13 mouse cellular contexts compared by ENCODE assay signal in the genomic region with DNA sequence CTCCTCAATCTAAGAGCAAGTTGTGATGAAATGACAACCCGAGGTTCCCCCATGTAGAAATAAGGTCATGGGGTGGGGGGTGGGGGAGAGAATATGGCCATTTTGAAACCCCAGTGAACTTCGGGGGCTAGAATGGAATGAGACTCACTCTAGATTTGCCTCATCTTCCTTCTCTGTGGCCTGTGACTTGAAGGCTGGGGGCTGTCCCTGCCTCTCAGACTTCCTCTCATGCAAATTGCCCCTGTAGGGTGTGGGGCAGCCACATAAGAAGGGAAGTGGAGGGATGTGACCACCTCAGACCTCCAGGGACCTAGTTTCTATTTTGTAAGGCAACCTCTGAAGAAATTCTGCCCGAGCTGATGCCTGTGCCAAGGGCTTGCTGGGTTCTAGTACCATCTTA.
DNase-seq lines count a peak whose midpoint lies in the region; ATAC-seq and TF ChIP-seq lines count a peak whose summit lies in the region.
"Had no signal": no experiment of that assay in that cellular context is flagged by ENCODE, and none has a peak within 500 bp of the region (broad histone marks: within the 10 kb centered on the region; RNA-seq: fewer than 3 reads in every experiment).

No protein-coding gene starts in this region.

- no peak overlapping the region for H3K4me3 ChIP-seq in liver, embryonic 13.5 days (replicated peaks)
- H3K4me3 ChIP-seq in liver, embryonic 11.5 days (ENCODE audit: low read depth, low read length) = no peak overlapping the region
- no peak overlapping the region for H3K4me3 ChIP-seq in lung, postnatal 0 days (ENCODE audit: low read depth, low read length)
- H3K4me3 ChIP-seq: heart, adult 2 months; hindbrain, embryonic 12.5 days; kidney, embryonic 15.5 days; neural tube, embryonic 13.5 days had no signal

- peak; percentile 3 for DNase-seq in liver, embryonic 13.5 days
- no peak for DNase-seq in liver, embryonic 11.5 days (ENCODE audit: low spot score)
- peak; percentile 30 for DNase-seq in lung, postnatal 0 days (ENCODE audit: low spot score)
- peak; percentile 45 for DNase-seq in spleen, adult 12 weeks (ENCODE audit: low spot score)
- no peak for DNase-seq in frontal cortex, postnatal 36 days (ENCODE audit: low spot score in 2 of 2)
- no peak for DNase-seq in urinary bladder, adult 2 months (ENCODE audit: low spot score)
- no peak for DNase-seq in cerebellum, postnatal 10 days
- no peak for DNase-seq in neural tube, embryonic 10.5 days (ENCODE audit: extremely low spot score, low spot score)

- no peaks in the 10 kb centered on the region for H3K9me3 ChIP-seq in liver, embryonic 13.5 days (replicated peaks)
- no peaks in the 10 kb centered on the region for H3K9me3 ChIP-seq in liver, embryonic 11.5 days (ENCODE audit: control insufficient read depth, low read length)
- H3K9me3 ChIP-seq in lung, postnatal 0 days (ENCODE audit: low read length) = no peaks in the 10 kb centered on the region
- H3K9me3 ChIP-seq: hindbrain, embryonic 12.5 days; kidney, embryonic 15.5 days; neural tube, embryonic 13.5 days had no signal

- ATAC-seq in liver, embryonic 13.5 days (ENCODE audit: low read depth) = no peak
- ATAC-seq in liver, embryonic 11.5 days (replicated peaks; ENCODE audit: low FRiP score) = no peak
- ATAC-seq in lung, postnatal 0 days = no peak
- ATAC-seq: forebrain, embryonic 16.5 days had no signal

- H3K4me1 ChIP-seq in liver, embryonic 13.5 days (replicated peaks) = no peaks in the 10 kb centered on the region
- H3K4me1 ChIP-seq in liver, embryonic 11.5 days (replicated peaks; ENCODE audit: control insufficient read depth, insufficient read depth, low read length) = no peaks in the 10 kb centered on the region
- no peaks in the 10 kb centered on the region for H3K4me1 ChIP-seq in lung, postnatal 0 days (ENCODE audit: insufficient read depth, low read depth, low read length)
- H3K4me1 ChIP-seq: hindbrain, embryonic 12.5 days; kidney, embryonic 15.5 days; neural tube, embryonic 13.5 days had no signal

- no peak overlapping the region for H3K4me2 ChIP-seq in liver, embryonic 13.5 days
- H3K4me2 ChIP-seq in liver, embryonic 11.5 days = no peak overlapping the region
- no peak overlapping the region for H3K4me2 ChIP-seq in lung, postnatal 0 days (replicated peaks; ENCODE audit: low read depth, low read length)
- H3K4me2 ChIP-seq: hindbrain, embryonic 12.5 days; kidney, embryonic 15.5 days; neural tube, embryonic 13.5 days had no signal

- no peaks in the 10 kb centered on the region for H3K36me3 ChIP-seq in liver, embryonic 13.5 days
- H3K36me3 ChIP-seq in liver, embryonic 11.5 days (ENCODE audit: control insufficient read depth, insufficient read depth, low read length) = no peaks in the 10 kb centered on the region
- no peaks in the 10 kb centered on the region for H3K36me3 ChIP-seq in lung, postnatal 0 days (ENCODE audit: insufficient read depth, low read length)
- H3K36me3 ChIP-seq: hindbrain, embryonic 12.5 days; kidney, embryonic 15.5 days; neural tube, embryonic 13.5 days had no signal

- no peak overlapping the region for H3K27ac ChIP-seq in liver, embryonic 13.5 days
- H3K27ac ChIP-seq in liver, embryonic 11.5 days (ENCODE audit: low read depth, low read length) = no peak overlapping the region
- H3K27ac ChIP-seq in lung, postnatal 0 days (ENCODE audit: low read length) = no peak overlapping the region
- H3K27ac ChIP-seq: heart, adult 2 months; hindbrain, embryonic 12.5 days; kidney, embryonic 15.5 days; neural tube, embryonic 13.5 days had no signal

- TF ChIP-seq CTCF in lung, postnatal 0 days (IDR thresholded peaks at IDR 0.05) = no peak

- no peak overlapping the region for H3K9ac ChIP-seq in liver, embryonic 13.5 days
- no peak overlapping the region for H3K9ac ChIP-seq in liver, embryonic 11.5 days (ENCODE audit: low read depth, low read length)
- no peak overlapping the region for H3K9ac ChIP-seq in lung, postnatal 0 days (replicated peaks; ENCODE audit: low read depth)
- H3K9ac ChIP-seq: hindbrain, embryonic 12.5 days; kidney, embryonic 15.5 days; neural tube, embryonic 13.5 days had no signal

- H3K27me3 ChIP-seq in liver, embryonic 13.5 days = no peaks in the 10 kb centered on the region
- no peaks in the 10 kb centered on the region for H3K27me3 ChIP-seq in liver, embryonic 11.5 days (replicated peaks; ENCODE audit: control insufficient read depth, insufficient read depth, low read length)
- no peaks in the 10 kb centered on the region for H3K27me3 ChIP-seq in lung, postnatal 0 days (replicated peaks; ENCODE audit: insufficient read depth, low read length)
- H3K27me3 ChIP-seq: hindbrain, embryonic 12.5 days; neural tube, embryonic 13.5 days had no signal

- 41% methylated on average over 3 of the region's 3 CpGs for WGBS in liver, embryonic 13.5 days (ENCODE audit: insufficient replicate concordance)
- 48% methylated on average over 3 of the region's 3 CpGs for WGBS in liver, embryonic 11.5 days
- 75% methylated on average over 3 of the region's 3 CpGs for WGBS in lung, postnatal 0 days

- no peak for TF ChIP-seq EP300 in lung, postnatal 0 days (IDR thresholded peaks at IDR 0.05)

Comparison
In these comparisons a context has a peak if more than half of its experiments do, and no peak if none do; other contexts are left out.
1. DNase-seq: peak in liver, embryonic 13.5 days (single experiment), lung, postnatal 0 days (single experiment) and spleen, adult 12 weeks (single experiment); none in liver, embryonic 11.5 days (single experiment), frontal cortex, postnatal 36 days (0 of 2), urinary bladder, adult 2 months (single experiment), cerebellum, postnatal 10 days (0 of 2) and neural tube, embryonic 10.5 days (single experiment).